11 mouse cellular contexts compared by ENCODE assay signal in the genomic region with DNA sequence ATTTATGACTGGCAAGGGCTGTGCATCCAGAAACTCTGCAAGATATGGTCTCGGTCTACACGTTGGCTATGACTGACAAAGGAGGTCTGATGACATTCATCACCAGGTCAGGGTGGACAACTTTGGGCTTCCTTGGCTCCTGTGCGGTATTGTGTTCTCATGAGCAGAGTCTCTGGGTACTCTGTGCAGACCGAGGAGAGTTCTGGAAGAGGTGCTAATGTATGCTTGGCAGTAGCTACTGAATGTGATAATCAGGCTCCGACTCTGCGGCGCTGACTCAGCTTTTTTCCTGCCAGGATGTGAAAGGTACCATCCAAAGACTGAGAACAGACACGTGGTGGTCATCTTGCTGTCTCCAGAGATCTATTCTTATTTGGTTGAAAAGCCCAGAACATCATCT.
A peak's percentile ranks its signal among the peaks of the same experiment; 100 is the strongest.
DNase-seq lines count a peak whose midpoint lies in the region.
"Had no signal": no experiment of that assay in that cellular context is flagged by ENCODE, and none has a peak within 500 bp of the region (broad histone marks: within the 10 kb centered on the region; RNA-seq: fewer than 3 reads in every experiment).

No protein-coding gene starts in this region.

- peak; percentile 72 for DNase-seq in cerebellum, postnatal 10 days
- DNase-seq in cerebellum, adult 11-12 months = no peak
- DNase-seq in heart, postnatal 14 days = peak; percentile 29 to 47
- no peak for DNase-seq in heart, adult 9 months (ENCODE audit: low spot score in 2 of 2)
- peak; percentile 80 for DNase-seq in right cerebral cortex, adult 18-20 months
- DNase-seq in right cerebral cortex, postnatal 4 days = no peak
- peak; percentile 66 for DNase-seq in right cerebral cortex, postnatal 25 days
- DNase-seq in kidney, adult 8-10 months = no peak
- DNase-seq: adrenal gland, adult 8-10 months; gastrocnemius, postnatal 10 days; lung, postnatal 4 days had no signal

- intact Hi-C loops in heart, postnatal 14 days (cut with DNase I) = loop anchor here (5.0 kb wide), 2 partner anchors 59 to 341 kb away; a partner anchor contains a TSS

Comparison
In these comparisons a context has a peak if more than half of its experiments do, and no peak if none do; other contexts are left out.
1. DNase-seq: peak in cerebellum, postnatal 10 days (2 of 2), heart, postnatal 14 days (2 of 2), right cerebral cortex, adult 18-20 months (single experiment) and right cerebral cortex, postnatal 25 days (single experiment); none in cerebellum, adult 11-12 months (single experiment), heart, adult 9 months (0 of 2), right cerebral cortex, postnatal 4 days (single experiment) and kidney, adult 8-10 months (0 of 2).